Mouse (Mus musculus): Measurements from ENCODE around the gene Scarb2. TPM values are rescaled to one million over a fixed set of nuclear protein-coding genes. Genes with fewer than 3 reads are reported as not detected.

Gene Scarb2
- polyA plus RNA-seq (2015; fragmentation: Illumina TruSeq; extraction: RNeasy Lipid Tissue Mini Kit (QIAGEN cat#74804); ENCODE audit: low read depth, low replicate concordance) = 83.3 TPM

GRCm38 (mm10) chr5:92506733-92507132 is at the start of gene Scarb2:
TSS of gene Scarb2 (minus strand) at chr5:92506833.

DNA sequence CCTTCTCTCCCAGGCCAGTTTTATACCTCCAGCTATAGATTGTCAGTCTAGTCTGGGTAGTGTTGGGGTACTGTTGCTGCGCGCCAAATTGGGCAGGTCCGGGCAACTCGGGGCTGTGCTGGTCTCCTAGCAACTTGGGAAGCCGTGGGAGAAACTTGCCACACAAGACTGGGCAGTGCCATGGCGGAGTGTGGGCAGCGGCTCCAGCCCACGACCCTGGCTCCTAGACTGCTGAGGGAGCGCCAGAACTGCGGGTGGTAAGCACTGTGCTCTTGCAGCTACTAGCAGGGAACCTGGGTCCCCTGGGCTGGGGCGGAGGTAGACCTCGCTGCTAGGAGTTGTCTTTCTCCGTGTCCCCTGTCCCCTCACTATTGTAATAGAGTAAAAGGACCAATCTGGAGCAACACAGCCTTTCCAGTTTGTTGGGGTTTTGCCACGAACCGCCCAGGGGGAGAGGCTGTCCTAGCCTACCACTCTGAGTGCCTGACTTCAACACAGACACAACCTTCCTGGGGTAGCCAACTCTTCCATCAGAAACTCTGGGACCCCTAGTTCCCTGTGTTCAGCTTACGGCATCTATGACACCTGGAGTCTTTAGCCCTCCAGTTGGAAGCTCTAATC is 48.4 kb upstream of the Scarb2 start, which contains the start of gene Fam47e:
Gene Fam47e (plus strand): TSS at position 179 of the 621 bp plus-strand sequence.

GRCm38 (mm10) chr5:92435025-92435584 is 71.5 kb downstream of the Scarb2 start, which contains the start of gene Nup54:
TSS of gene Nup54 (minus strand) at chr5:92435219.

Other genes starting within 250 kb of the Scarb2 start
- gene Naaa, start 228.7 kb downstream of the Scarb2 start, polyA plus RNA-seq (2015; fragmentation: Illumina TruSeq; extraction: RNeasy Lipid Tissue Mini Kit (QIAGEN cat#74804); ENCODE audit: low read depth, low replicate concordance) = 39.4 TPM
- gene Sdad1, start 196.4 kb downstream of the Scarb2 start, polyA plus RNA-seq (2015; fragmentation: Illumina TruSeq; extraction: RNeasy Lipid Tissue Mini Kit (QIAGEN cat#74804); ENCODE audit: low read depth, low replicate concordance) = 15.3 TPM
- not detected for gene Cxcl9, start 178.8 kb downstream of the Scarb2 start, polyA plus RNA-seq (2015; fragmentation: Illumina TruSeq; extraction: RNeasy Lipid Tissue Mini Kit (QIAGEN cat#74804); ENCODE audit: low read depth, low replicate concordance)
- gene Art3, start 175.0 kb downstream of the Scarb2 start, polyA plus RNA-seq (2015; fragmentation: Illumina TruSeq; extraction: RNeasy Lipid Tissue Mini Kit (QIAGEN cat#74804); ENCODE audit: low read depth, low replicate concordance) = 9.5 TPM
- 0.45 TPM for gene Cxcl10, start 157.9 kb downstream of the Scarb2 start, polyA plus RNA-seq (2015; fragmentation: Illumina TruSeq; extraction: RNeasy Lipid Tissue Mini Kit (QIAGEN cat#74804); ENCODE audit: low read depth, low replicate concordance)
- gene Nup54, start 71.6 kb downstream of the Scarb2 start, polyA plus RNA-seq (2015; fragmentation: Illumina TruSeq; extraction: RNeasy Lipid Tissue Mini Kit (QIAGEN cat#74804); ENCODE audit: low read depth, low replicate concordance) = 21.6 TPM
- gene Fam47e, start 48.2 kb upstream of the Scarb2 start, polyA plus RNA-seq (2015; fragmentation: Illumina TruSeq; extraction: RNeasy Lipid Tissue Mini Kit (QIAGEN cat#74804); ENCODE audit: low read depth, low replicate concordance) = 1.2 TPM
- gene Stbd1, start 96.2 kb upstream of the Scarb2 start, polyA plus RNA-seq (2015; fragmentation: Illumina TruSeq; extraction: RNeasy Lipid Tissue Mini Kit (QIAGEN cat#74804); ENCODE audit: low read depth, low replicate concordance) = 1.2 TPM
- 0.46 TPM for gene Ccdc158, start 168.4 kb upstream of the Scarb2 start, polyA plus RNA-seq (2015; fragmentation: Illumina TruSeq; extraction: RNeasy Lipid Tissue Mini Kit (QIAGEN cat#74804); ENCODE audit: low read depth, low replicate concordance)
- gene Shroom3, start 176.6 kb upstream of the Scarb2 start, polyA plus RNA-seq (2015; fragmentation: Illumina TruSeq; extraction: RNeasy Lipid Tissue Mini Kit (QIAGEN cat#74804); ENCODE audit: low read depth, low replicate concordance) = 2.4 TPM

Measured in brain, adult 10 weeks (tissue).